Mouse (Mus musculus): ENCODE results near the gene Alkbh6. TPM values are rescaled to one million over a fixed set of nuclear protein-coding genes. Genes with fewer than 3 reads are reported as not detected.

Alkbh6 gene
- polyA plus RNA-seq, 1 experiment from 2014 or later: 80.8 TPM

DNA sequence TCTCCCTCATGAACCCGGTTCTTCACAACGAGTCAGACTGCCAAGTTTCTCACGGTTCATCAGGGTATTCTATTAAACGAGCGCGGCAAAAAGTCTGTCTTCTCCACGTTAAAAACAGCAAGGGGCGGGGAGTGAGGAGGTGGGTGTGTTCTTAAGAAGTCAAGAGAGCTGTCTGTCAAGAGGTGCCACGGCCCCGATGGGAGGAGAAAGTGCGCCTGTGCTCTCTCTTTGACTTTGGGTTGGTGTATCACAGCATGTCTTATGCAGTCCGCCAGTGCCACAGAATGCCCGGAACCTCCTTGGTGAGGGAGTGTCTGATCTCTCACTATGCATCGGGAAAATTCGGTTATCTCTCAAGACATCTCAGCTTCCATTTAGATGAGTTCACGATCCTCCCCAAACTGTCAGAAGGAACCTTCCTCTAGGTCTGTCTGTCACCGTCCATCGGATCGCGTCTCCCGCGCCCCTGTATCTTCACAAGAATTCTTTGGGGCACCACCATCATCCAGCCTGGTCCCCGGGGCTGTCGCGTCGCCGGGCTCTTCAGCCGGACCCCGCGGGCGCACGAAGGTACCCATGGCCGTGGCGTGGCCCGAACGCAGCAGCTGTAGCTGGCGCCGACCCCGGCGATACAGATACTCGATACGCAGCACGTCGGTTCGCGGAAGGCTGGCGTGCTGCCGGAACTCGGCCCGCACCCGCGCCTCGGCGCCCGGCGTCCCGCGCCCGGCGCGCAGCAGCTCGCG, 13.2 kb downstream of the Alkbh6 start, which contains the start of gene E130208F15Rik:
Gene E130208F15Rik (plus strand): TSS at position 202 of the 746 bp plus-strand sequence.
- no peaks in the 10 kb centered on the region for H3K27me3 ChIP-seq
- H3K27ac ChIP-seq: peak within 1 kb of the TSS; percentile 87
- peak; percentile 41 for ATAC-seq (ENCODE audit: insufficient number of reproducible peaks, low FRiP score, low TSS enrichment, low read depth)
- H3K9ac ChIP-seq: peak within 1 kb of the TSS; percentile 71
- H3K4me1 ChIP-seq: peaks cover 17% of the 10 kb centered on the region
- under 1% methylated on average over 63 of the region's 63 CpGs for whole genome bisulfite sequencing
- H3K9me3 ChIP-seq: 0 out of 2 replicates have a peak, but pooled peaks cover 5% of the 10 kb centered on the region
- peaks cover 14% of the 10 kb centered on the region; the same call in 1 of the 2 replicates for H3K36me3 ChIP-seq
- peak within 1 kb of the TSS; percentile 74 for H3K4me2 ChIP-seq
- peak within 1 kb of the TSS; percentile 79 for H3K4me3 ChIP-seq

DNA sequence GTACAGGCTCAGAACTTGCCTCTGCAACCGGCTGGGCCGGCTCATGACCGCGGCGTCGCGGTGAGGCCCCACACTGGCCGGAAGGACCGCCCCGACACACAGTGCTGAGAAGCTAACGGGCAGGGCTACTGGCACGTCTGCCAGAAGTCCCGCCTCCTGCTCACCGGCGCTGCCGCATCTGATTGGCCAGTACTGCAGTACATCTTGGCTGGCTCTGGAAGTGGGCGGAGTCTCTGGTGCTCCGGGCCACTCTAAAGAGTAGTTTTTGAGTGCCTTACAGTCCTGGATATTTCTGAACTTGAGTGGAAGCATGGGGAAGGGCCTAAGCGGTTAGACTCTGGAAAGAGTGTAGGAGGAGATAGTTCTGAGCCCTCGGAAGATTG, 13.8 kb downstream of the Alkbh6 start:
- 0 out of 2 replicates have a peak, but pooled peaks cover 5% of the 10 kb centered on the region for H3K9me3 ChIP-seq
- H3K36me3 ChIP-seq: peaks cover 12% of the 10 kb centered on the region; the same call in 1 of the 2 replicates
- H3K4me2 ChIP-seq: peak overlapping the region; percentile 74
- H3K27me3 ChIP-seq: 0 out of 2 replicates have a peak, but pooled peaks cover 4% of the 10 kb centered on the region
- peaks cover 17% of the 10 kb centered on the region for H3K4me1 ChIP-seq
- peak overlapping the region; percentile 71 for H3K9ac ChIP-seq
- H3K4me3 ChIP-seq: peak overlapping the region; percentile 79
- peak overlapping the region; percentile 87 for H3K27ac ChIP-seq
- WGBS: under 1% methylated on average over 20 of the region's 20 CpGs
- ATAC-seq (ENCODE audit: insufficient number of reproducible peaks, low FRiP score, low TSS enrichment, low read depth): peak; percentile 99

- Histone ChIP-seq H3K36me3 (peaks cover 10% of the 10 kb centered on the region; the same call in 1 of the 2 replicates), H3K4me2 (peak overlapping the region; percentile 74), H3K9me3 (0 out of 2 replicates have a peak, but pooled peaks cover 5% of the 10 kb centered on the region), H3K9ac (peak overlapping the region; percentile 23), H3K27ac (peak overlapping the region; percentile 87), H3K27me3 (0 out of 2 replicates have a peak, but pooled peaks cover 4% of the 10 kb centered on the region), H3K4me1 (peaks cover 17% of the 10 kb centered on the region), H3K4me3 (peak overlapping the region; percentile 79)
- ATAC-seq (ENCODE audit: insufficient number of reproducible peaks, low FRiP score, low TSS enrichment, low read depth): no peak
- 40% methylated on average over 6 of the region's 6 CpGs for WGBS
Measured at GRCm38 (mm10) chr7:30322865-30323264, 14.3 kb downstream of the Alkbh6 start.

DNA sequence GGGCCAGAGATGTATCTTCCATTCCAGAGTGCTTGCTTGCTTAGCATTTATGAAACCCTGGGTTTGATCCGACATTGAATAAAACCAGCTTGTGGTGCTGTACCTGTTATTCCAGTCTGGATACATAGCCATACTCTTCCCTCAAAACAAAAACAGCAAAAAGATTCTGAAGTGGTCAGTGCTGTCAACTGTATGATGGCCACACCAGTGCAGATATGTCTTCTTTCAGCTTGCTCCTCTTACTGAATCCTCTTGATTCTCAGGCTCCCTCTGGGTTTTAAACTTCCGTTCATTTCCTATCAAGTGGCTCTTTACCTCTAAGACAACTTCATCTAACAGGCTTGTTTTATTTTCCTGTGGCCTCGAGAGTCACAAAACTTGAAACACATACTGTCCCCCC, 15.3 kb downstream of the Alkbh6 start, which contains the start of gene Sdhaf1:
Gene Sdhaf1 (minus strand): TSS at position 101 of the 400 bp plus-strand sequence.
- Histone ChIP-seq H3K36me3 (0 out of 2 replicates have a peak, but pooled peaks cover 4% of the 10 kb centered on the region), H3K4me1 (peaks cover 17% of the 10 kb centered on the region), H3K4me3 (peak within 1 kb of the TSS; percentile 79), H3K27me3 (0 out of 2 replicates have a peak, but pooled peaks cover 4% of the 10 kb centered on the region), H3K27ac (peak within 1 kb of the TSS; percentile 87), H3K9ac (peak within 1 kb of the TSS; percentile 23; the same call in 1 of the 2 replicates), H3K9me3 (0 out of 2 replicates have a peak, but pooled peaks cover 5% of the 10 kb centered on the region), H3K4me2 (peak within 1 kb of the TSS; percentile 74)
- no peak for ATAC-seq (ENCODE audit: insufficient number of reproducible peaks, low FRiP score, low TSS enrichment, low read depth)
- WGBS: 70% methylated on average over 3 of the region's 3 CpGs

DNA sequence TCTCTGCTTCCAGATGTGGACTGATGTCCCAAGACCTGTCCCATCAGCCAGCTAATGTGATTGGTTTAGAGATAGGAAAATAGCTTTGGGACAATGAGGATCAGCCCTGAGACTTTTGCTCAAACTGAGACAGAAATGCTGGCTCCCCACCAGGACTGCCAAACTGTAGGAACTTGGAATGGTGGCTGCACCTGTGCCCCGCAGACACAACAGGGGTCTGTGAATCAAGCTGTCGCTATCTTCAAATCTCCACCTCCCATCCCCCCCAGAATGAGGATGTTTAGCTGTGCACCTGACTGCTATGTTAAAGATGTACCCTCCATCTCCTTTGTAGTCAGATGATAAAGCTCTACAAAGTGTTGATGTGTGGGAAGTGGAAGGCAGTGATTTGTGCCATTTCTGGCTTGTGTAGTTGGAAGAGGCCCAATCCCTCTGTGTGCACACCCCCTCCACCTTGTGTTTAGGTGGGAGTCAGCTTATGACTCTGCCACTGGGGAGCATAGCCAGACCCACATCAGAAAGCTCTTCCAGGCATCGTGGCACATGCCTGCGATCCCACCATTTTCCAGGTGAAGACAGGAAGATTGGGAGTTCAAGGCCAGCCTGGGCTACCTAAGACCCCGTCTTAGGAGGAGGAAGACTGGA, 15.9 kb downstream of the Alkbh6 start:
- no peak for ATAC-seq (ENCODE audit: insufficient number of reproducible peaks, low FRiP score, low TSS enrichment, low read depth)

GRCm38 (mm10) chr7:30325364-30325763, 16.8 kb downstream of the Alkbh6 start:
- WGBS: 37% methylated on average over 2 of the region's 2 CpGs
- ATAC-seq (ENCODE audit: insufficient number of reproducible peaks, low FRiP score, low TSS enrichment, low read depth): no peak
- H3K4me3 ChIP-seq: no peak overlapping the region
- H3K9ac ChIP-seq: no peak overlapping the region
- peaks cover 17% of the 10 kb centered on the region for H3K4me1 ChIP-seq
- H3K27me3 ChIP-seq: 0 out of 2 replicates have a peak, but pooled peaks cover 4% of the 10 kb centered on the region
- no peak overlapping the region for H3K27ac ChIP-seq
- no peak overlapping the region for H3K4me2 ChIP-seq
- H3K9me3 ChIP-seq: 0 out of 2 replicates have a peak, but pooled peaks cover 5% of the 10 kb centered on the region
- H3K36me3 ChIP-seq: no peaks in the 10 kb centered on the region

More for the DNA sequence above, 15.9 kb downstream of the Alkbh6 start:
- no peak overlapping the region for H3K9ac ChIP-seq
- 0 out of 2 replicates have a peak, but pooled peaks cover 5% of the 10 kb centered on the region for H3K9me3 ChIP-seq
- H3K4me2 ChIP-seq: no peak overlapping the region
- 78% methylated on average over 5 of the region's 5 CpGs for WGBS
- H3K27me3 ChIP-seq: 0 out of 2 replicates have a peak, but pooled peaks cover 4% of the 10 kb centered on the region
- H3K36me3 ChIP-seq: no peaks in the 10 kb centered on the region
- H3K27ac ChIP-seq: no peak overlapping the region
- peaks cover 17% of the 10 kb centered on the region for H3K4me1 ChIP-seq
- H3K4me3 ChIP-seq: no peak overlapping the region

DNA sequence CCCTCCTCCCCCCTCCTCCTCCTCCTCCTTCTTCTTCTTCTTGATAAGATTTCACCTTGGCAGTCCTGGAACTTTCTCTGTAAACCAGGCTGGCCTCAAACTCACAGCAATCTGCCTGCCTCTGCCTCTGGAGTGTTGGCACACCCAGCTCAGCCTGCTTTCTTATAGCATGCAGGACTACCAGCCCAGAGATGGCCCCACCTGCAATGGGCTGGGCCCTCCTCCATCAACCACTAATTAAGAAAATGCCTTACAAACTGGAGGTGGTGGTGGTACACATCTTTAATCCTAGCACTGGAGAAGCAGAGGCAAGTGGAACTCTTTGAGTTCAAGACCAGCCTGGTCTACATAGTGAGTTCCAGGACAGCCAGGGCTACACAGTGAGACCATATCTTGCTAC, 17.9 kb downstream of the Alkbh6 start:
- Histone ChIP-seq H3K4me1 (peaks cover 7% of the 10 kb centered on the region), H3K27ac (no peak overlapping the region), H3K9ac (no peak overlapping the region), H3K9me3 (0 out of 2 replicates have a peak, but pooled peaks cover 5% of the 10 kb centered on the region), H3K4me2 (no peak overlapping the region), H3K4me3 (no peak overlapping the region), H3K27me3 (0 out of 2 replicates have a peak, but pooled peaks cover 4% of the 10 kb centered on the region), H3K36me3 (no peaks in the 10 kb centered on the region)
- no peak for ATAC-seq (ENCODE audit: insufficient number of reproducible peaks, low FRiP score, low TSS enrichment, low read depth)

GRCm38 (mm10) chr7:30327140-30327539, 18.6 kb downstream of the Alkbh6 start:
- 61% methylated on average over 15 of the region's 15 CpGs for WGBS
- Histone ChIP-seq H3K9ac (no peak overlapping the region), H3K9me3 (0 out of 2 replicates have a peak, but pooled peaks cover 5% of the 10 kb centered on the region), H3K27me3 (0 out of 2 replicates have a peak, but pooled peaks cover 4% of the 10 kb centered on the region), H3K36me3 (no peaks in the 10 kb centered on the region), H3K4me3 (no peak overlapping the region), H3K4me2 (no peak overlapping the region), H3K27ac (no peak overlapping the region), H3K4me1 (peaks cover 5% of the 10 kb centered on the region)
- ATAC-seq (ENCODE audit: insufficient number of reproducible peaks, low FRiP score, low TSS enrichment, low read depth): no peak

- H3K4me3 ChIP-seq: no peak overlapping the region
- H3K9me3 ChIP-seq: 0 out of 2 replicates have a peak, but pooled peaks cover 5% of the 10 kb centered on the region
- H3K4me2 ChIP-seq: no peak overlapping the region
- H3K4me1 ChIP-seq: peaks cover 2% of the 10 kb centered on the region
- peaks cover 5% of the 10 kb centered on the region; the same call in 1 of the 2 replicates for H3K27me3 ChIP-seq
- WGBS: 45% methylated on average over 10 of the region's 10 CpGs
- no peak overlapping the region for H3K27ac ChIP-seq
- ATAC-seq (ENCODE audit: insufficient number of reproducible peaks, low FRiP score, low TSS enrichment, low read depth): no peak
- no peaks in the 10 kb centered on the region for H3K36me3 ChIP-seq
- H3K9ac ChIP-seq: no peak overlapping the region
Measured at GRCm38 (mm10) chr7:30328379-30328778, 19.9 kb downstream of the Alkbh6 start.

GRCm38 (mm10) chr7:30331887-30332286, 23.4 kb downstream of the Alkbh6 start:
- 7% methylated on average over 13 of the region's 13 CpGs for WGBS
- no peak overlapping the region for H3K4me2 ChIP-seq
- peak; percentile 52; the same call in 1 of the 2 replicates for ATAC-seq (ENCODE audit: insufficient number of reproducible peaks, low FRiP score, low TSS enrichment, low read depth)

GRCm38 (mm10) chr7:30332622-30333259, 24.2 kb downstream of the Alkbh6 start:
- Histone ChIP-seq H3K4me1 (peaks cover 11% of the 10 kb centered on the region), H3K9ac (no peak overlapping the region), H3K4me3 (no peak overlapping the region), H3K27ac (no peak overlapping the region), H3K36me3 (no peaks in the 10 kb centered on the region), H3K9me3 (no peaks in the 10 kb centered on the region), H3K27me3 (peaks cover 27% of the 10 kb centered on the region), H3K4me2 (no peak overlapping the region)
- 62% methylated on average over 18 of the region's 18 CpGs for WGBS
- ATAC-seq (ENCODE audit: insufficient number of reproducible peaks, low FRiP score, low TSS enrichment, low read depth): no peak

More at GRCm38 (mm10) chr7:30331887-30332286, 23.4 kb downstream of the Alkbh6 start:
- Histone ChIP-seq H3K36me3 (no peaks in the 10 kb centered on the region), H3K27ac (no peak overlapping the region), H3K27me3 (peaks cover 32% of the 10 kb centered on the region), H3K4me1 (peaks cover 11% of the 10 kb centered on the region), H3K4me3 (no peak overlapping the region), H3K9ac (no peak overlapping the region), H3K9me3 (no peaks in the 10 kb centered on the region)
